Mouse (Mus musculus) C2C12 (cell line): ENCODE results near the gene Dhdh. TPM values are rescaled to one million over a fixed set of nuclear protein-coding genes. Genes with fewer than 3 reads are reported as not detected.
"Not testable (repeated sequence)": the region's sequence is repeated elsewhere in the genome, so short reads cannot be mapped to it uniquely, and the experiment has no call there.

Experiments used
- H3K27me3 ChIP-seq: one replicate; pipeline ENCODE4 v1.6.1; 2011; ENCODE audit not compliant: control insufficient read depth, insufficient read depth, insufficient read length
- H3K36me3 ChIP-seq: one replicate; pipeline ENCODE4 v1.6.1; 2011; ENCODE audit not compliant: control insufficient read depth, insufficient read depth
- H3K4me3 ChIP-seq: one replicate; pipeline ENCODE4 v1.5.1; 2011; ENCODE audit warnings: mild to moderate bottlenecking, control low read depth; ENCODE audit not compliant: poor library complexity, insufficient read depth, severe bottlenecking
- H3K79me2 ChIP-seq: one replicate; pipeline ENCODE4 v1.6.1; 2011; ENCODE audit not compliant: control insufficient read depth, insufficient read depth
- H3K79me3 ChIP-seq: one replicate; pipeline ENCODE4 v1.6.1; 2011; ENCODE audit warnings: low read depth, control low read depth
- H3ac ChIP-seq: one replicate; pipeline ENCODE3; 2011; ENCODE audit warnings: low read depth; ENCODE audit not compliant: control insufficient read depth, insufficient read length
- CEBPB ChIP-seq: IDR thresholded peaks from one replicate; pipeline ENCODE4 v1.6.1; 2011; ENCODE audit warnings: low read depth, mild to moderate bottlenecking, control low read depth, moderate library complexity
- CTCF ChIP-seq: IDR thresholded peaks from one replicate; pipeline ENCODE4 v1.5.1; 2011; ENCODE audit not compliant: control insufficient read depth, insufficient read depth, insufficient read length
- FOSL1 ChIP-seq: IDR thresholded peaks from one replicate; pipeline ENCODE4 v1.8.0; 2011; ENCODE audit warnings: mild to moderate bottlenecking, low read length; ENCODE audit not compliant: poor library complexity, insufficient read depth, severe bottlenecking
- MAX ChIP-seq: IDR thresholded peaks from one replicate; pipeline ENCODE4 v1.6.1; 2011; ENCODE audit warnings: mild to moderate bottlenecking, control low read depth
- MYOD1 ChIP-seq: IDR thresholded peaks from one replicate; pipeline ENCODE4 v1.6.1; 2011; ENCODE audit warnings: low read depth; ENCODE audit not compliant: control insufficient read depth, insufficient read length
- MYOG ChIP-seq: IDR thresholded peaks from one replicate; pipeline ENCODE4 v1.6.1; 2011; ENCODE audit not compliant: control insufficient read depth, insufficient read length; ENCODE audit errors: extremely low read depth
- USF1 ChIP-seq: IDR thresholded peaks from one replicate; pipeline ENCODE4 v1.6.1; 2011; ENCODE audit warnings: low read depth, mild to moderate bottlenecking, control low read depth, moderate library complexity
- polyA plus RNA-seq: library from polyadenylated mRNA; unstranded; fragments of >200 nt; fragmentation: generic; extraction: Trizol; gene quantifications from one replicate; pipeline ENCODE4 v1.2.1, GENCODE M21; 2012; ENCODE audit warnings: missing spikeins

Gene Dhdh
- polyA plus RNA-seq, 1 experiment: 0.07 TPM

- no peak overlapping the region for H3K4me3 ChIP-seq
- H3K36me3 ChIP-seq: no peaks in the 10 kb centered on the region
- no peaks in the 10 kb centered on the region for H3K27me3 ChIP-seq
- no peaks in the 10 kb centered on the region for H3K79me2 ChIP-seq
- H3K79me3 ChIP-seq: no peaks in the 10 kb centered on the region
- TF ChIP-seq MYOG (no peak), MYOD1 (no peak), MAX (no peak), USF1 (no peak), CTCF (no peak), FOSL1 (no peak), CEBPB (no peak)
- H3ac ChIP-seq: no peak overlapping the region
Measured at GRCm38 (mm10) chr7:45489578-45489977, 973 bp upstream of the Dhdh start.

- no peak overlapping the region for H3ac ChIP-seq
- H3K4me3 ChIP-seq: no peak overlapping the region
- no peaks in the 10 kb centered on the region for H3K36me3 ChIP-seq
- TF ChIP-seq CEBPB (no peak), MAX (no peak)
- H3K27me3 ChIP-seq: no peaks in the 10 kb centered on the region
- no peaks in the 10 kb centered on the region for H3K79me3 ChIP-seq
- no peaks in the 10 kb centered on the region for H3K79me2 ChIP-seq
Measured at GRCm38 (mm10) chr7:45487861-45488292, 728 bp downstream of the Dhdh start.

- Histone ChIP-seq H3K36me3 (no peaks in the 10 kb centered on the region), H3ac (no peak within 1 kb of the TSS), H3K79me2 (no peaks in the 10 kb centered on the region), H3K4me3 (no peak within 1 kb of the TSS), H3K79me3 (no peaks in the 10 kb centered on the region), H3K27me3 (no peaks in the 10 kb centered on the region)
- TF ChIP-seq MAX: no peak
- no peak for TF ChIP-seq CTCF
- TF ChIP-seq FOSL1: no peak
- no peak for TF ChIP-seq CEBPB
- no peak for TF ChIP-seq MYOD1
- TF ChIP-seq USF1: no peak
- no peak for TF ChIP-seq MYOG
Measured at GRCm38 (mm10) chr7:45486761-45487415, 1.7 kb downstream of the Dhdh start, which contains the start of gene Gm45808. Gene Gm45808 (minus strand): TSS chr7:45486811.

- H3ac ChIP-seq: no peak overlapping the region
- TF ChIP-seq FOSL1: no peak
- TF ChIP-seq MAX: no peak
- TF ChIP-seq MYOG: no peak
- no peak for TF ChIP-seq MYOD1
- no peak for TF ChIP-seq CEBPB
- TF ChIP-seq USF1: no peak
- TF ChIP-seq CTCF: no peak
- H3K79me2 ChIP-seq: no peaks in the 10 kb centered on the region
- H3K4me3 ChIP-seq: no peak overlapping the region
- no peaks in the 10 kb centered on the region for H3K79me3 ChIP-seq
- no peaks in the 10 kb centered on the region for H3K36me3 ChIP-seq
- H3K27me3 ChIP-seq: no peaks in the 10 kb centered on the region
Measured at GRCm38 (mm10) chr7:45486158-45486557, 2.4 kb downstream of the Dhdh start.

GRCm38 (mm10) chr7:45484985-45485384, 3.6 kb downstream of the Dhdh start:
- H3K79me2 ChIP-seq, H3K27me3 ChIP-seq, H3K79me3 ChIP-seq, H3K4me3 ChIP-seq, H3ac ChIP-seq, H3K36me3 ChIP-seq: not testable (repeated sequence)

GRCm38 (mm10) chr7:45482166-45482565, 6.4 kb downstream of the Dhdh start:
- H3K4me3 ChIP-seq: no peak overlapping the region
- no peaks in the 10 kb centered on the region for H3K79me3 ChIP-seq
- H3ac ChIP-seq: no peak overlapping the region
- no peaks in the 10 kb centered on the region for H3K36me3 ChIP-seq
- TF ChIP-seq MYOD1: no peak
- no peak for TF ChIP-seq MYOG
- TF ChIP-seq MAX: no peak
- TF ChIP-seq FOSL1: no peak
- no peak for TF ChIP-seq CTCF
- no peak for TF ChIP-seq CEBPB
- no peak for TF ChIP-seq USF1
- H3K27me3 ChIP-seq: no peaks in the 10 kb centered on the region
- H3K79me2 ChIP-seq: no peaks in the 10 kb centered on the region
